Mouse (Mus musculus) stomach, embryonic 15.5 days (tissue): Measurements from ENCODE around the gene Tcte3. TPM values are rescaled to one million over a fixed set of nuclear protein-coding genes. Genes with fewer than 3 reads are reported as not detected.
"Not testable (repeated sequence)": the region's sequence is repeated elsewhere in the genome, so short reads cannot be mapped to it uniquely, and the experiment has no call there.

Experiments
- ATAC-seq: fragments of 200-750 bp; cut with Nextera tagmentation; 2 replicates; pipeline ENCODE4 v1.8.0; 2017; ENCODE audit warnings: low read depth, moderate number of reproducible peaks, moderate TSS enrichment; ENCODE audit not compliant: insufficient read depth, low FRiP score
- H3K27ac ChIP-seq: fragments of 300-500 bp; sonication (generic); 2 replicates; pipeline ENCODE4 v1.5.1; 2015; ENCODE audit warnings: mild to moderate bottlenecking, inconsistent platforms
- H3K27me3 ChIP-seq: fragments of 300-500 bp; sonication (generic); replicated peaks from 2 replicates; pipeline ENCODE4 v1.6.1; 2015; ENCODE audit warnings: inconsistent platforms
- H3K36me3 ChIP-seq: fragments of 300-500 bp; sonication (generic); 2 replicates; pipeline ENCODE4 v1.6.1; 2015; ENCODE audit warnings: inconsistent platforms
- H3K4me1 ChIP-seq: fragments of 300-500 bp; sonication (generic); 2 replicates; pipeline ENCODE4 v1.6.1; 2015; ENCODE audit warnings: inconsistent platforms
- H3K4me2 ChIP-seq: fragments of 300-500 bp; sonication (generic); 2 replicates; pipeline ENCODE4 v1.6.1; 2015; ENCODE audit warnings: mild to moderate bottlenecking, inconsistent platforms
- H3K4me3 ChIP-seq: fragments of 300-500 bp; sonication (generic); replicated peaks from 2 replicates; pipeline ENCODE4 v1.5.1; 2015; ENCODE audit warnings: inconsistent platforms
- H3K9ac ChIP-seq: fragments of 300-500 bp; sonication (generic); 2 replicates; pipeline ENCODE4 v1.6.1; 2015; ENCODE audit warnings: inconsistent platforms
- H3K9me3 ChIP-seq: fragments of 300-500 bp; sonication (generic); 2 replicates; pipeline ENCODE4 v1.6.1; 2016; ENCODE audit warnings: inconsistent platforms
- WGBS: fragments of 180-500 bp; shearing (Covaris S2); methylation state at CpG from one replicate; pipeline ENCODE4 v1.1.7; 2015; 5-methylcytosine and 5-hydroxymethylcytosine counted together
- polyA plus RNA-seq: library from polyadenylated mRNA; unstranded; fragments of >200 nt; fragmentation: Nextera tagmentation; extraction: Ambion mirVana; gene quantifications from 2 replicates; pipeline ENCODE4 v1.2.1, GENCODE M21; 2015

Gene Tcte3
- polyA plus RNA-seq, 1 experiment from 2014 or later, result not detected

GRCm38 (mm10) chr17:15066066-15066465 lies 24.8 kb upstream of the Tcte3 start:
- Histone ChIP-seq H3K9me3 (no peaks in the 10 kb centered on the region), H3K4me1 (peaks cover 6% of the 10 kb centered on the region; the same call in 1 of the 2 replicates), H3K27me3 (no peaks in the 10 kb centered on the region), H3K9ac (no peak overlapping the region), H3K4me2 (peak overlapping the region; percentile 25; the same call in 1 of the 2 replicates), H3K36me3 (peaks cover 9% of the 10 kb centered on the region), H3K27ac (no peak overlapping the region), H3K4me3 (no peak overlapping the region)
- WGBS, result 51% methylated on average over 6 of the region's 6 CpGs
- ATAC-seq, result no peak

GRCm38 (mm10) chr17:15065391-15066024 lies 24.2 kb upstream of the Tcte3 start:
- Histone ChIP-seq H3K4me1 (peaks cover 6% of the 10 kb centered on the region; the same call in 1 of the 2 replicates), H3K27ac (no peak overlapping the region), H3K4me3 (no peak overlapping the region), H3K27me3 (no peaks in the 10 kb centered on the region), H3K36me3 (peaks cover 9% of the 10 kb centered on the region), H3K9ac (no peak overlapping the region), H3K9me3 (no peaks in the 10 kb centered on the region), H3K4me2 (peak overlapping the region; percentile 25; the same call in 1 of the 2 replicates)
- ATAC-seq, result peak; percentile 33
- WGBS, result 41% methylated on average over 13 of the region's 13 CpGs

DNA sequence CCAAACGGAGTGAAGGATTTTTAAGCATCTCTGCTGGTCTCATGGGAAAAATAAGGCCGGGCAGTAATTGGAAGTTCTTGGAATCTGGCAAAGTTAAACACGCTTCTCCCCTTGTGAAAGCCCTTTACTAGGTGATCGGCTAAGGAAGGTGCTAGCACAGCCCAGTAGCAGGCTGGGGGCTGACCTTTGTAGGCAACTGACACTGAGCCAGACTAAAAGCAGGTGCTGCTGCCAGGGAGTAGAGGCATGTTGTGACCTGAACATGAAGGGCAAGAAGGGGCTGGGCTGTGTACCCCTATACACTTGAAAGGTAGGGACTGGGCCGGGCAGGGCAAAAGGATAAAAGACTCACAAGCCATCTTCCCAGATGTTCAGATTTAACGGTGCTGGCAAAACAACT lies 19.1 kb upstream of the Tcte3 start:
- Histone ChIP-seq H3K36me3 (peaks cover 17% of the 10 kb centered on the region), H3K4me1 (no peaks in the 10 kb centered on the region), H3K4me3 (no peak overlapping the region), H3K9me3 (no peaks in the 10 kb centered on the region), H3K27ac (no peak overlapping the region), H3K4me2 (no peak overlapping the region), H3K27me3 (no peaks in the 10 kb centered on the region), H3K9ac (no peak overlapping the region)
- no peak for ATAC-seq
- 89% methylated on average over 6 of the region's 6 CpGs for WGBS

- ATAC-seq, result no peak
- Histone ChIP-seq H3K4me3 (no peak overlapping the region), H3K27ac (no peak overlapping the region), H3K36me3 (peaks cover 17% of the 10 kb centered on the region), H3K27me3 (no peaks in the 10 kb centered on the region), H3K9ac (no peak overlapping the region), H3K4me1 (no peaks in the 10 kb centered on the region), H3K4me2 (no peak overlapping the region), H3K9me3 (no peaks in the 10 kb centered on the region)
- WGBS, result 92% methylated on average over 14 of the region's 14 CpGs
These were observed 18.4 kb upstream of the Tcte3 start for GRCm38 (mm10) chr17:15059646-15060045.

DNA sequence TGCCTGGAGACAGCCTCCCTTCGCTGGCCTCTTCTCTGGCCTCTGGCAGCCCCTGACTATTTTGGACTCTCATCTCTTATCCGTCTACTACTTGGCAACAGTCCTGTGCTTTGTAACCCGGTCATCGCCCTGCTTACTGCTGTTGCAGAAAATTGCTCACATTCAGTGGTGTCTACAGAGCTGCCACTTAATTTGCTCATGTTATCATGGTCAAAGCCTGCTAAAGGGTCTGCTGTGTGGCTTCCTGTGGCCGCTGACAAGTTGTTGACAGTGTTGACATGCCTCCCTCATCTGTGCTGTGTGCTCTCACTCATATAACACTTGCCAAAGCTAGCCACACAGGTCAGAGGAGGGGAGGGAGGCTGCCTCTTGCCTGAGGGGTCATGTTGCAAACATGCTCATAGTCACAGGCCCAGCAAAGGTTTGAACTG lies 16.9 kb upstream of the Tcte3 start:
- no peak for ATAC-seq
- H3K27me3 ChIP-seq, result no peaks in the 10 kb centered on the region
- no peak overlapping the region for H3K9ac ChIP-seq
- no peaks in the 10 kb centered on the region for H3K4me1 ChIP-seq
- 76% methylated on average over 5 of the region's 5 CpGs for WGBS
- no peak overlapping the region for H3K27ac ChIP-seq
- H3K4me2 ChIP-seq, result no peak overlapping the region
- peaks cover 9% of the 10 kb centered on the region for H3K36me3 ChIP-seq
- H3K4me3 ChIP-seq, result no peak overlapping the region
- H3K9me3 ChIP-seq, result no peaks in the 10 kb centered on the region

GRCm38 (mm10) chr17:15055925-15056324 lies 14.6 kb upstream of the Tcte3 start:
- WGBS, result 79% methylated on average over 4 of the region's 4 CpGs
- ATAC-seq, result no peak
- Histone ChIP-seq H3K4me3 (no peak overlapping the region), H3K36me3 (0 out of 2 replicates have a peak, but pooled peaks cover 8% of the 10 kb centered on the region), H3K27me3 (no peaks in the 10 kb centered on the region), H3K4me1 (no peaks in the 10 kb centered on the region), H3K9ac (no peak overlapping the region), H3K27ac (no peak overlapping the region), H3K9me3 (no peaks in the 10 kb centered on the region), H3K4me2 (no peak overlapping the region)

DNA sequence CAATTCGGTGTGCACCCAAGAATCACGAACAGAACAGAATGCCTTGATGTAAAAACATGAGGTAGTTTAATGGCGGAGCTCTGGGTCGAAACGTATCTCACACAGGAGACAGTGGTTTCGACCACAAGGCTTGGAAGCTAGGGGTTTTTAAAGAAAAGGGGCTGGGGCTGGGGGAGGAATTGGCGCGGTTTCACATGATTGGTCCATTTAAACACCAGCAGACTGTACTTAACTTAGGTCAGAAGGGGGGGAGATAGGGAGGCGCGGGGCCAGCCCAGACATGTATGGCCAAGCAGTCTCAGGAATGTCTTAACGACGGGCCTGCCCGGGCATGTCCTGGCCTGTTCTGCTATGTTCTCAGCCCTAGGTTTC lies 12.5 kb upstream of the Tcte3 start:
- H3K9ac ChIP-seq, H3K4me2 ChIP-seq, H3K36me3 ChIP-seq, ATAC-seq, H3K27ac ChIP-seq, H3K4me3 ChIP-seq, H3K9me3 ChIP-seq, H3K27me3 ChIP-seq, H3K4me1 ChIP-seq: not testable (repeated sequence)
- WGBS, result 87% methylated on average over 11 of the region's 13 CpGs

- H3K9ac ChIP-seq, H3K4me1 ChIP-seq, H3K4me2 ChIP-seq, H3K36me3 ChIP-seq, H3K27ac ChIP-seq, H3K27me3 ChIP-seq, H3K9me3 ChIP-seq, H3K4me3 ChIP-seq, ATAC-seq: not testable (repeated sequence)
- WGBS, result 87% methylated on average over 6 of the region's 8 CpGs
These were observed 12.0 kb upstream of the Tcte3 start for GRCm38 (mm10) chr17:15053183-15053828.

DNA sequence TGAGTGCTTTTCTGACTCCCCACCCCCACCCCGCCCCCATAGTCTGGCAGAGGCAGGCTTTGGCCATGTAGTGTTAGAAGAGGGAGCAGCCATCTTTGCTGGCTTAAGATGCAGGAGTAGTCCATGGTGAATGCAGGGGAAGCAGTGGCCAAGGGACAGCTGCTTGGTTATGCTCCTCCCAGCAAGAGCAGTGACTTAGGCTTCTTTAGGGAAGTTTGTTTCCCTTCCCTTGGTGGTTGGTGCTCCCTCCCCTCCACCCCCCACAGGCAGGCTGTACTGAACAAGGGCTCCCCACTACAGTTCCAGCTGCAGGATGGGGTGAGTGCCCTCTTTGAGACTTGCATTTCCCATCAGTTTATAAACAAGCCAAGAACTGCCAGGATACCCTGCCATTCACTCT lies 11.5 kb upstream of the Tcte3 start:
- not testable (repeated sequence) for H3K27ac ChIP-seq, H3K27me3 ChIP-seq, H3K9ac ChIP-seq, ATAC-seq, H3K4me2 ChIP-seq, H3K4me1 ChIP-seq, H3K36me3 ChIP-seq, H3K4me3 ChIP-seq, H3K9me3 ChIP-seq
- 73% methylated on average over 1 of the region's 1 CpGs for WGBS

- not testable (repeated sequence) for H3K4me1 ChIP-seq, ATAC-seq, H3K9ac ChIP-seq, H3K9me3 ChIP-seq, H3K27me3 ChIP-seq, H3K36me3 ChIP-seq, H3K4me3 ChIP-seq, H3K27ac ChIP-seq, H3K4me2 ChIP-seq
- WGBS, result no CpG with 5 or more reads among the region's 1 CpGs
These were observed 9.1 kb upstream of the Tcte3 start for GRCm38 (mm10) chr17:15050338-15050737.

- not testable (repeated sequence) for H3K9ac ChIP-seq, H3K36me3 ChIP-seq, H3K4me2 ChIP-seq, H3K27me3 ChIP-seq, H3K27ac ChIP-seq, H3K4me3 ChIP-seq, H3K4me1 ChIP-seq, H3K9me3 ChIP-seq
- 0 out of 2 replicates have a peak, but pooled peaks have one; percentile 32 for ATAC-seq
- no CpG with 5 or more reads among the region's 3 CpGs for WGBS
These were observed 833 bp downstream of the Tcte3 start for GRCm38 (mm10) chr17:15040455-15040854.

GRCm38 (mm10) chr17:15031414-15031813 lies 9.9 kb downstream of the Tcte3 start:
- H3K9me3 ChIP-seq, H3K4me1 ChIP-seq, H3K27me3 ChIP-seq, H3K27ac ChIP-seq, H3K9ac ChIP-seq, H3K4me3 ChIP-seq, H3K36me3 ChIP-seq, H3K4me2 ChIP-seq: not testable (repeated sequence)
- WGBS, result no CpG with 5 or more reads among the region's 4 CpGs
- ATAC-seq, result peak; percentile 51; the same call in 1 of the 2 replicates
